Mouse (Mus musculus): ENCODE results near the gene Izumo4. TPM values are rescaled to one million over a fixed set of nuclear protein-coding genes. Genes with fewer than 3 reads are reported as not detected.

Gene Izumo4
- polyA plus RNA-seq, 1 experiment from 2014 or later: 16.7 TPM

Other genes starting within 250 kb of the Izumo4 start
- 0.25 and 0.53 TPM in 2 replicates for gene Onecut3, start 207.3 kb upstream of the Izumo4 start, polyA plus RNA-seq (2014; fragmentation: Nextera tagmentation; extraction: Ambion mirVana)
- 0.11 and 0.25 TPM in 2 replicates for gene Atp8b3, start 163.1 kb upstream of the Izumo4 start, polyA plus RNA-seq (2014; fragmentation: Nextera tagmentation; extraction: Ambion mirVana)
- 22.9 and 24.3 TPM in 2 replicates for gene Rexo1, start 140.6 kb upstream of the Izumo4 start, polyA plus RNA-seq (2014; fragmentation: Nextera tagmentation; extraction: Ambion mirVana)
- gene Klf16, start 124.9 kb upstream of the Izumo4 start, polyA plus RNA-seq (2014; fragmentation: Nextera tagmentation; extraction: Ambion mirVana): 8.1 and 8.4 TPM in 2 replicates
- gene Abhd17a, start 111.8 kb upstream of the Izumo4 start, polyA plus RNA-seq (2014; fragmentation: Nextera tagmentation; extraction: Ambion mirVana): 89.7 and 104 TPM in 2 replicates
- 95.9 and 106 TPM in 2 replicates for gene Scamp4, start 99.3 kb upstream of the Izumo4 start, polyA plus RNA-seq (2014; fragmentation: Nextera tagmentation; extraction: Ambion mirVana)
- gene Adat3, start 99.3 kb upstream of the Izumo4 start, polyA plus RNA-seq (2014; fragmentation: Nextera tagmentation; extraction: Ambion mirVana): 7.7 and 7.9 TPM in 2 replicates
- 1.5 and 2.3 TPM in 2 replicates for gene Gm49322, start 96.2 kb upstream of the Izumo4 start, polyA plus RNA-seq (2014; fragmentation: Nextera tagmentation; extraction: Ambion mirVana)
- 43.5 and 67.4 TPM in 2 replicates for gene Csnk1g2, start 79.3 kb upstream of the Izumo4 start, polyA plus RNA-seq (2014; fragmentation: Nextera tagmentation; extraction: Ambion mirVana)
- 46.3 and 64.2 TPM in 2 replicates for gene Btbd2, start 45.1 kb upstream of the Izumo4 start, polyA plus RNA-seq (2014; fragmentation: Nextera tagmentation; extraction: Ambion mirVana)
- 71.3 and 75.5 TPM in 2 replicates for gene Mknk2, start 24.1 kb upstream of the Izumo4 start, polyA plus RNA-seq (2014; fragmentation: Nextera tagmentation; extraction: Ambion mirVana)
- 47.9 and 51.1 TPM in 2 replicates for gene Mob3a, start 207 bp upstream of the Izumo4 start, polyA plus RNA-seq (2014; fragmentation: Nextera tagmentation; extraction: Ambion mirVana)
- gene Ap3d1, start 40.1 kb downstream of the Izumo4 start, polyA plus RNA-seq (2014; fragmentation: Nextera tagmentation; extraction: Ambion mirVana): 81.7 and 85.8 TPM in 2 replicates
- 24.5 and 25.8 TPM in 2 replicates for gene Dot1l, start 53.0 kb downstream of the Izumo4 start, polyA plus RNA-seq (2014; fragmentation: Nextera tagmentation; extraction: Ambion mirVana)
- 77.7 and 81.8 TPM in 2 replicates for gene Sf3a2, start 96.0 kb downstream of the Izumo4 start, polyA plus RNA-seq (2014; fragmentation: Nextera tagmentation; extraction: Ambion mirVana)
- 110 and 116 TPM in 2 replicates for gene Plekhj1, start 96.4 kb downstream of the Izumo4 start, polyA plus RNA-seq (2014; fragmentation: Nextera tagmentation; extraction: Ambion mirVana)
- gene Amh, start 103.1 kb downstream of the Izumo4 start, polyA plus RNA-seq (2014; fragmentation: Nextera tagmentation; extraction: Ambion mirVana): not detected in 2 replicates
- 0.45 and 1.4 TPM in 2 replicates for gene Jsrp1, start 111.3 kb downstream of the Izumo4 start, polyA plus RNA-seq (2014; fragmentation: Nextera tagmentation; extraction: Ambion mirVana)
- 1,724 and 1,898 TPM in 2 replicates for gene Oaz1, start 124.5 kb downstream of the Izumo4 start, polyA plus RNA-seq (2014; fragmentation: Nextera tagmentation; extraction: Ambion mirVana)
- gene Lingo3, start 141.9 kb downstream of the Izumo4 start, polyA plus RNA-seq (2014; fragmentation: Nextera tagmentation; extraction: Ambion mirVana): 0.07 and 0.23 TPM in 2 replicates
- 321 and 361 TPM in 2 replicates for gene Lsm7, start 153.0 kb downstream of the Izumo4 start, polyA plus RNA-seq (2014; fragmentation: Nextera tagmentation; extraction: Ambion mirVana)
- gene Sppl2b, start 153.1 kb downstream of the Izumo4 start, polyA plus RNA-seq (2014; fragmentation: Nextera tagmentation; extraction: Ambion mirVana): 31.9 and 33.0 TPM in 2 replicates
- gene Tmprss9, start 169.7 kb downstream of the Izumo4 start, polyA plus RNA-seq (2014; fragmentation: Nextera tagmentation; extraction: Ambion mirVana): 0.07 TPM in 1 of 2 replicates, not detected in the other
- 340 and 345 TPM in 2 replicates for gene Timm13, start 198.8 kb downstream of the Izumo4 start, polyA plus RNA-seq (2014; fragmentation: Nextera tagmentation; extraction: Ambion mirVana)
- 12.1 and 14.6 TPM in 2 replicates for gene Lmnb2, start 216.1 kb downstream of the Izumo4 start, polyA plus RNA-seq (2014; fragmentation: Nextera tagmentation; extraction: Ambion mirVana)
- gene Gadd45b, start 227.9 kb downstream of the Izumo4 start, polyA plus RNA-seq (2014; fragmentation: Nextera tagmentation; extraction: Ambion mirVana): 16.1 and 20.7 TPM in 2 replicates